Mouse (Mus musculus) G1E (cell line): ENCODE data around the gene Rpl36al. TPM values are rescaled to one million over a fixed set of nuclear protein-coding genes. Genes with fewer than 3 reads are reported as not detected.
"Not testable (repeated sequence)": the region's sequence is repeated elsewhere in the genome, so short reads cannot be mapped to it uniquely, and the experiment has no call there.

Source experiments
- ATAC-seq: 2 replicates; pipeline ENCODE4 v1.8.0; 2016; ENCODE audit warnings: mild to moderate bottlenecking; ENCODE audit not compliant: insufficient number of reproducible peaks, poor library complexity, low FRiP score, severe bottlenecking; ENCODE audit errors: extremely low read depth
- DNase-seq: peaks from one replicate; pipeline ENCODE4 v3.0.0; 2012; ENCODE audit warnings: low spot score
- H3K27me3 ChIP-seq: 2 replicates; pipeline ENCODE4 v1.6.1; 2012; ENCODE audit warnings: mild to moderate bottlenecking, low read length, inconsistent platforms; ENCODE audit not compliant: insufficient read depth
- H3K36me3 ChIP-seq: replicated peaks from 2 replicates; pipeline ENCODE3; 2012; ENCODE audit warnings: mild to moderate bottlenecking, inconsistent platforms
- H3K4me1 ChIP-seq: 2 replicates; pipeline ENCODE4 v1.6.1; 2012; ENCODE audit warnings: low read depth, low read length, inconsistent platforms, mixed read lengths; ENCODE audit not compliant: insufficient read depth
- H3K4me3 ChIP-seq: 2 replicates; pipeline ENCODE4 v1.5.1; 2012; ENCODE audit warnings: low read depth, mild to moderate bottlenecking, inconsistent platforms, low read length, moderate library complexity, mixed read lengths
- H3K9me3 ChIP-seq: replicated peaks from 2 replicates; pipeline ENCODE4 v1.6.1; 2012; ENCODE audit warnings: inconsistent platforms
- CTCF ChIP-seq: IDR thresholded peaks from 2 replicates; pipeline ENCODE4 v1.5.1; 2012; ENCODE audit warnings: low read depth, low read length, inconsistent platforms, mixed read lengths
- GATA1 ChIP-seq: IDR thresholded peaks from 2 replicates; pipeline ENCODE4 v1.6.1; 2012; ENCODE audit warnings: borderline replicate concordance, low read length, inconsistent platforms, mixed read lengths
- GATA2 ChIP-seq: IDR thresholded peaks from 2 replicates; pipeline ENCODE4 v1.6.1; 2012; ENCODE audit warnings: low read depth, low read length, inconsistent platforms, borderline replicate concordance
- POLR2AphosphoS5 ChIP-seq: IDR thresholded peaks from 2 replicates; pipeline ENCODE4 v1.6.1; 2012; ENCODE audit warnings: low read depth, low read length, inconsistent platforms; ENCODE audit not compliant: insufficient replicate concordance
- TAL1 ChIP-seq: conservative IDR thresholded peaks from 2 replicates; pipeline ENCODE4 v1.6.1; 2012; ENCODE audit warnings: low read depth, low read length, inconsistent platforms, mixed read lengths
- polyA plus RNA-seq: library from polyadenylated mRNA; stranded (reverse); fragments of >175 nt; gene quantifications from 2 replicates; pipeline ENCODE4 v1.2.3, GENCODE M21; 2012
- total RNA-seq, 2 experiments: library from RNA; stranded (forward) in 1 of 2; stranded (reverse) in 1 of 2; fragments of 200-1000 nt in 1 of 2; fragments of >200 nt in 1 of 2; fragmentation: Nextera tagmentation in 1 of 2; gene quantifications; 2 replicates each; pipeline ENCODE4 v1.2.3; 2014 to 2017

Rpl36al gene
- total and polyA plus RNA-seq, 3 experiments, result 113 to 1,699 (median 258) TPM

- TF ChIP-seq POLR2AphosphoS5 (no peak), CTCF (peak; percentile 62; the same call in 1 of the 2 replicates), GATA1 (no peak), GATA2 (no peak)
- H3K36me3 ChIP-seq, result peaks cover 34% of the 10 kb centered on the region
- no peak overlapping the region; the same call in 1 of the 2 replicates for H3K4me3 ChIP-seq
- ATAC-seq (peak; percentile 23), DNase-seq (no peak)
- H3K27me3 ChIP-seq, result no peaks in the 10 kb centered on the region
- H3K4me1 ChIP-seq, result peaks cover 24% of the 10 kb centered on the region
- H3K9me3 ChIP-seq, result no peaks in the 10 kb centered on the region
These were observed 24.3 kb downstream of the Rpl36al start for GRCm38 (mm10) chr12:69159578-69159940.

- Histone ChIP-seq H3K4me1 (peaks cover 22% of the 10 kb centered on the region), H3K36me3 (peaks cover 35% of the 10 kb centered on the region), H3K4me3 (peak within 1 kb of the TSS; percentile 78)
- ATAC-seq (peak; percentile 84), DNase-seq (peak; percentile 91)
- H3K27me3 ChIP-seq, H3K9me3 ChIP-seq: not testable (repeated sequence)
These were observed 24.9 kb downstream of the Rpl36al start, which contains the start of gene Rps29 for GRCm38 (mm10) chr12:69158765-69159577. Gene Rps29 (minus strand): TSS chr12:69159186.

GRCm38 (mm10) chr12:69158366-69158764 is 25.5 kb downstream of the Rpl36al start:
- no peaks in the 10 kb centered on the region for H3K27me3 ChIP-seq
- peaks cover 22% of the 10 kb centered on the region for H3K4me1 ChIP-seq
- H3K9me3 ChIP-seq, result no peaks in the 10 kb centered on the region
- TF ChIP-seq GATA1 (no peak), CTCF (no peak), POLR2AphosphoS5 (no peak), TAL1 (no peak), GATA2 (no peak)
- no peak; the same call in 1 of the 2 replicates for ATAC-seq
- H3K36me3 ChIP-seq, result peaks cover 35% of the 10 kb centered on the region
- DNase-seq, result no peak
- peak overlapping the region; percentile 78 for H3K4me3 ChIP-seq

- ATAC-seq (no peak), DNase-seq (no peak)
- TF ChIP-seq TAL1, result no peak
- TF ChIP-seq GATA2, result no peak
- no peak for TF ChIP-seq GATA1
- no peak for TF ChIP-seq CTCF
- no peak for TF ChIP-seq POLR2AphosphoS5
These were observed 26.8 kb downstream of the Rpl36al start for GRCm38 (mm10) chr12:69157107-69157506.

DNA sequence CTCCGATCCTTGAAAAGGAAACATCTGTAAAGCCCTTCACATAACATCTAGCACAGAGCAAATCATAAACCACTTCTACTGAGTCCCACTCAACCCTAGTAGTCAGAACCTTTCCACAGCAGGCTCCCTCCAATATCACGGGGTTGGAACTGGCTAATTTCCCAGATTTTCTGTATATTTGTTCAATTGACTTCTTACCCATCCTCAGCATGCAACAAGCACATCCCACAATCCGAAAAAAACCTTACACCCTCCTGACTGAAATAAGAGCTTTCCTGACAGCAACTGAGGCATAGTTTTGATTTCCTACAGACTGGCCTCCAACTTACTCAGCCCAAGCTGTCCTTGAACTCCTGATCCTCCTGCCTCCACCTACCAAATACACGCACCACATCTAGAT is 27.4 kb downstream of the Rpl36al start:
- Histone ChIP-seq H3K4me3 (no peak overlapping the region), H3K4me1 (peaks cover 20% of the 10 kb centered on the region), H3K9me3 (no peaks in the 10 kb centered on the region), H3K36me3 (peaks cover 35% of the 10 kb centered on the region), H3K27me3 (no peaks in the 10 kb centered on the region)
- TF ChIP-seq TAL1 (no peak), POLR2AphosphoS5 (0 out of 2 replicates have a peak, but pooled peaks have one; percentile 38), GATA2 (no peak), CTCF (no peak), GATA1 (no peak)
- ATAC-seq, result no peak
- DNase-seq, result no peak

More at GRCm38 (mm10) chr12:69157107-69157506, 26.8 kb downstream of the Rpl36al start:
- H3K4me3 ChIP-seq, result peak overlapping the region; percentile 78; the same call in 1 of the 2 replicates
- H3K27me3 ChIP-seq, result no peaks in the 10 kb centered on the region
- no peaks in the 10 kb centered on the region for H3K9me3 ChIP-seq
- H3K4me1 ChIP-seq, result peaks cover 22% of the 10 kb centered on the region
- peaks cover 35% of the 10 kb centered on the region for H3K36me3 ChIP-seq

GRCm38 (mm10) chr12:69155923-69156322 is 28.0 kb downstream of the Rpl36al start:
- TF ChIP-seq GATA2, result no peak
- TF ChIP-seq POLR2AphosphoS5, result no peak
- no peak for TF ChIP-seq GATA1
- DNase-seq, result no peak
- Histone ChIP-seq H3K4me3 (no peak overlapping the region), H3K27me3 (no peaks in the 10 kb centered on the region), H3K36me3 (peaks cover 35% of the 10 kb centered on the region), H3K9me3 (no peaks in the 10 kb centered on the region), H3K4me1 (peaks cover 20% of the 10 kb centered on the region)
- ATAC-seq, result no peak
